22 mouse cellular contexts compared by ENCODE assay signal in the genomic region with DNA sequence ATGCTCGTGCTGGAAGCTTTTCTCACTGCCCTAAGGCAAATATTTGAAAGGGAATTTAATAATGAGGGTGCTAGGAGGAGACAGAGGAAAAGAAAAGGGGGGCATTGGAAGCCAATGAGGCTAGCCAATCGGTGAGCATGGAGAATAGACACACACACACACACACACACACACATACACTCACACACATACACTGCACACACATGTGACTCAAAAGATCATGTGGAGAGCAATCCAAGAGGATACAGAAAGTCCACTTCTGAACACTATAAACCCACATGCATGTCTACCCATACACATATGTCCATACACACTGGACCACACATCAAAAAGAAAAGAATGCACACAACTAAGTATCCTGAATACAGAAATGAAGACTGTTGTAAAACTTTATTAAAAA.
"Had no signal": no experiment of that assay in that cellular context is flagged by ENCODE, and none has a peak within 500 bp of the region (broad histone marks: within the 10 kb centered on the region; RNA-seq: fewer than 3 reads in every experiment).

No protein-coding gene starts in this region.

- H3K9me3 ChIP-seq: intestine, embryonic 15.5 days; kidney, embryonic 15.5 days; limb, embryonic 12.5 days; limb, embryonic 15.5 days; neural tube, embryonic 12.5 days had no signal

- H3K27me3 ChIP-seq: intestine, embryonic 15.5 days; kidney, embryonic 15.5 days; limb, embryonic 12.5 days; limb, embryonic 15.5 days; neural tube, embryonic 12.5 days had no signal

- DNase-seq: kidney, adult 11 months; kidney, adult 8-10 months; kidney, postnatal 10 days; kidney, postnatal 36 days; layer of hippocampus, postnatal 36 days; liver, postnatal 0 days; lung, embryonic 14.5 days; right cerebral cortex, adult 18-20 months; right cerebral cortex, postnatal 14 days; right cerebral cortex, postnatal 4 days; thymus, postnatal 25 days had no signal

- H3K9ac ChIP-seq: intestine, embryonic 15.5 days; kidney, embryonic 15.5 days; limb, embryonic 12.5 days; limb, embryonic 15.5 days; liver, embryonic 14.5 days; liver, postnatal 0 days; lung, embryonic 14.5 days; neural tube, embryonic 12.5 days had no signal

- H3K27ac ChIP-seq: intestine, embryonic 15.5 days; kidney, embryonic 15.5 days; left cerebral cortex, adult 2 months; limb, embryonic 12.5 days; limb, embryonic 15.5 days; liver, embryonic 14.5 days; macrophage; neural tube, embryonic 12.5 days; stomach, postnatal 0 days had no signal

- H3K4me3 ChIP-seq: intestine, embryonic 15.5 days; kidney, embryonic 15.5 days; left cerebral cortex, adult 2 months; limb, embryonic 12.5 days; limb, embryonic 15.5 days; neural tube, embryonic 12.5 days had no signal

- H3K36me3 ChIP-seq: intestine, embryonic 15.5 days; kidney, embryonic 15.5 days; limb, embryonic 12.5 days; limb, embryonic 15.5 days; neural tube, embryonic 12.5 days had no signal

- ATAC-seq: intestine, embryonic 15.5 days; liver, postnatal 0 days; lung, postnatal 0 days had no signal

- H3K4me1 ChIP-seq: intestine, embryonic 15.5 days; kidney, embryonic 15.5 days; limb, embryonic 12.5 days; limb, embryonic 15.5 days; neural tube, embryonic 12.5 days had no signal

- H3K4me2 ChIP-seq: intestine, embryonic 15.5 days; kidney, embryonic 15.5 days; limb, embryonic 12.5 days; limb, embryonic 15.5 days; liver, embryonic 11.5 days; lung, embryonic 14.5 days; neural tube, embryonic 12.5 days had no signal
